ENCODE assay signal across 10 mouse cellular contexts in genomic region chr17:48932916-48933315, GRCm38 (mm10). TPM values are rescaled to one million over a fixed set of nuclear protein-coding genes. Genes with fewer than 3 reads are reported as not detected.
DNase-seq lines count a peak whose midpoint lies in the region; ATAC-seq and TF ChIP-seq lines count a peak whose summit lies in the region.
"Had no signal": no experiment of that assay in that cellular context is flagged by ENCODE, and none has a peak within 500 bp of the region (broad histone marks: within the 10 kb centered on the region; RNA-seq: fewer than 3 reads in every experiment).

No protein-coding gene starts in this region.

- H3K27me3 ChIP-seq in kidney, embryonic 14.5 days (ENCODE audit: control insufficient read depth, insufficient read depth, low read length): peaks cover 12% of the 10 kb centered on the region
- peaks cover 9% of the 10 kb centered on the region for H3K27me3 ChIP-seq in embryonic facial prominence, embryonic 11.5 days (ENCODE audit: control insufficient read depth, insufficient read depth, low read length)
- H3K27me3 ChIP-seq in hindbrain, embryonic 14.5 days (ENCODE audit: control insufficient read depth, insufficient read depth, low read length): 0 out of 2 replicates have a peak, but pooled peaks cover 4% of the 10 kb centered on the region
- H3K27me3 ChIP-seq in midbrain, postnatal 0 days (ENCODE audit: insufficient read depth, low read length): no peaks in the 10 kb centered on the region

- peak overlapping the region; percentile 92 for H3K4me2 ChIP-seq in kidney, embryonic 14.5 days (replicated peaks; ENCODE audit: low read depth, low read length)
- H3K4me2 ChIP-seq in embryonic facial prominence, embryonic 11.5 days (ENCODE audit: low read depth, low read length): peak overlapping the region; percentile 79
- peak overlapping the region; percentile 70 for H3K4me2 ChIP-seq in hindbrain, embryonic 14.5 days (replicated peaks)
- peak overlapping the region; percentile 72 for H3K4me2 ChIP-seq in midbrain, postnatal 0 days (ENCODE audit: low read depth, low read length, poor library complexity, severe bottlenecking)

- no peak for DNase-seq in kidney, postnatal 10 days
- peak; percentile 2 for DNase-seq in embryonic facial prominence, embryonic 11.5 days (ENCODE audit: low spot score)
- no peak for DNase-seq in hindbrain, embryonic 14.5 days (ENCODE audit: low spot score)
- peak; percentile 22 for DNase-seq in midbrain, postnatal 0 days (ENCODE audit: low spot score)
- DNase-seq in ovary, postnatal 14 days (ENCODE audit: low spot score): no peak
- DNase-seq in kidney, adult 9 months: no peak
- DNase-seq: thymus, adult 2 months had no signal

- ATAC-seq in kidney, embryonic 14.5 days (ENCODE audit: low FRiP score, low TSS enrichment): no peak
- no peak for ATAC-seq in embryonic facial prominence, embryonic 11.5 days (replicated peaks; ENCODE audit: insufficient number of reproducible peaks, low FRiP score, low TSS enrichment, low read depth)
- ATAC-seq in hindbrain, embryonic 14.5 days (ENCODE audit: low FRiP score): no peak
- no peak for ATAC-seq in midbrain, postnatal 0 days (ENCODE audit: low FRiP score)
- ATAC-seq in erythroid progenitor cell, adult 5-6 weeks (replicated peaks; ENCODE audit: low FRiP score, poor library complexity, severe bottlenecking): no peak

- 6% methylated on average over 9 of the region's 9 CpGs for WGBS in kidney, embryonic 14.5 days
- 9% methylated on average over 9 of the region's 9 CpGs for WGBS in embryonic facial prominence, embryonic 11.5 days
- 1% methylated on average over 7 of the region's 9 CpGs for WGBS in hindbrain, embryonic 14.5 days
- 4% methylated on average over 7 of the region's 9 CpGs for WGBS in midbrain, postnatal 0 days

- no peaks in the 10 kb centered on the region for H3K36me3 ChIP-seq in kidney, embryonic 14.5 days (ENCODE audit: control insufficient read depth, insufficient read depth, low read length)
- no peaks in the 10 kb centered on the region for H3K36me3 ChIP-seq in embryonic facial prominence, embryonic 11.5 days (replicated peaks; ENCODE audit: control insufficient read depth, insufficient read depth, low read depth, low read length)
- no peaks in the 10 kb centered on the region for H3K36me3 ChIP-seq in hindbrain, embryonic 14.5 days (replicated peaks; ENCODE audit: control insufficient read depth, insufficient read depth)
- H3K36me3 ChIP-seq in midbrain, postnatal 0 days (ENCODE audit: insufficient read depth, low read length): no peaks in the 10 kb centered on the region
- H3K36me3 ChIP-seq: G1E had no signal

- peak overlapping the region; percentile 54 for H3K4me3 ChIP-seq in kidney, embryonic 14.5 days (ENCODE audit: low read length)
- peak overlapping the region; percentile 48 for H3K4me3 ChIP-seq in embryonic facial prominence, embryonic 11.5 days (ENCODE audit: low read depth, low read length)
- peak overlapping the region; percentile 59 for H3K4me3 ChIP-seq in hindbrain, embryonic 14.5 days (replicated peaks; ENCODE audit: low read length)
- peak overlapping the region; percentile 76 for H3K4me3 ChIP-seq in midbrain, postnatal 0 days (ENCODE audit: low read depth, low read length)

- H3K9me3 ChIP-seq in kidney, embryonic 14.5 days (ENCODE audit: control insufficient read depth, low read length): no peaks in the 10 kb centered on the region
- H3K9me3 ChIP-seq in embryonic facial prominence, embryonic 11.5 days (replicated peaks; ENCODE audit: control insufficient read depth, low read length): no peaks in the 10 kb centered on the region
- H3K9me3 ChIP-seq in hindbrain, embryonic 14.5 days (ENCODE audit: control insufficient read depth, low read length): no peaks in the 10 kb centered on the region
- no peaks in the 10 kb centered on the region for H3K9me3 ChIP-seq in midbrain, postnatal 0 days (ENCODE audit: low read length)

- H3K9ac ChIP-seq in kidney, embryonic 14.5 days (ENCODE audit: low read depth, low read length): peak overlapping the region; percentile 64; the same call in 1 of the 2 replicates
- H3K9ac ChIP-seq in embryonic facial prominence, embryonic 11.5 days (replicated peaks; ENCODE audit: low read length): no peak overlapping the region
- peak overlapping the region; percentile 89 for H3K9ac ChIP-seq in hindbrain, embryonic 14.5 days
- H3K9ac ChIP-seq in midbrain, postnatal 0 days (replicated peaks; ENCODE audit: low read length, poor library complexity, severe bottlenecking): peak overlapping the region; percentile 74

- H3K27ac ChIP-seq in kidney, embryonic 14.5 days (ENCODE audit: low read depth, low read length): no peak overlapping the region
- no peak overlapping the region for H3K27ac ChIP-seq in embryonic facial prominence, embryonic 11.5 days (replicated peaks; ENCODE audit: low read depth, low read length)
- peak overlapping the region; percentile 86; the same call in 1 of the 2 replicates for H3K27ac ChIP-seq in hindbrain, embryonic 14.5 days
- peak overlapping the region; percentile 84 for H3K27ac ChIP-seq in midbrain, postnatal 0 days (ENCODE audit: low read depth, low read length)

- no peak for TF ChIP-seq CTCF in midbrain, postnatal 0 days (IDR thresholded peaks at IDR 0.05)

- peaks cover 9% of the 10 kb centered on the region; the same call in 1 of the 2 replicates for H3K4me1 ChIP-seq in kidney, embryonic 14.5 days (ENCODE audit: control insufficient read depth, insufficient read depth, low read length)
- peaks cover 2% of the 10 kb centered on the region; the same call in 1 of the 2 replicates for H3K4me1 ChIP-seq in embryonic facial prominence, embryonic 11.5 days (ENCODE audit: control insufficient read depth, insufficient read depth, low read length)
- peaks cover 19% of the 10 kb centered on the region; the same call in 1 of the 2 replicates for H3K4me1 ChIP-seq in hindbrain, embryonic 14.5 days (replicated peaks; ENCODE audit: control insufficient read depth, insufficient read depth, low read length)
- peaks cover 5% of the 10 kb centered on the region; the same call in 1 of the 2 replicates for H3K4me1 ChIP-seq in midbrain, postnatal 0 days (ENCODE audit: insufficient read depth, low read length)

RNA-seq across cellular contexts. Expression of gene Lrfn2, which starts 0.7 kb away (rescaled TPM):
- polyA plus RNA-seq in kidney, embryonic 14.5 days (2014; fragmentation: Nextera tagmentation; extraction: Ambion mirVana): 0.84 and 1.2 TPM in 2 replicates
- 0.18 and 0.33 TPM in 2 replicates for polyA plus RNA-seq in embryonic facial prominence, embryonic 11.5 days (2014; fragmentation: Nextera tagmentation; extraction: Ambion mirVana)
- 7.9 and 8.3 TPM in 2 replicates for polyA plus RNA-seq in hindbrain, embryonic 14.5 days (2014; fragmentation: Nextera tagmentation; extraction: Ambion mirVana)
- 31.3 and 40.7 TPM in 2 replicates for total RNA-seq in midbrain, postnatal 0 days (2014; rRNA removed)
- polyA plus RNA-seq in midbrain, postnatal 0 days (2015; fragmentation: Nextera tagmentation; extraction: Ambion mirVana): 14.9 and 17.3 TPM in 2 replicates
- not detected in 2 replicates for total RNA-seq in erythroid progenitor cell, adult 5-6 weeks (2015; ENCODE audit: low replicate concordance)
- not detected in 2 replicates for total RNA-seq in erythroid progenitor cell, adult 5-6 weeks (2017; ENCODE audit: low replicate concordance)
- polyA plus RNA-seq: G1E had no signal

Comparison
In these comparisons a context has a peak if more than half of its experiments do, and no peak if none do; other contexts are left out.
1. H3K27ac ChIP-seq: peak in hindbrain, embryonic 14.5 days (single experiment) and midbrain, postnatal 0 days (single experiment); none in kidney, embryonic 14.5 days (single experiment) and embryonic facial prominence, embryonic 11.5 days (single experiment).
2. DNase-seq: peak in embryonic facial prominence, embryonic 11.5 days (single experiment) and midbrain, postnatal 0 days (single experiment); none in kidney, postnatal 10 days (single experiment), hindbrain, embryonic 14.5 days (single experiment), ovary, postnatal 14 days (single experiment) and kidney, adult 9 months (single experiment).
3. Peak in every context shown above with its lines, with median percentiles within 50 percentile points of each other: H3K4me2 ChIP-seq and H3K4me3 ChIP-seq.